In genomic region chr15:77149551-77149950, GRCm38 (mm10) we compare ENCODE assay signal across 10 mouse cellular contexts.
A peak's percentile ranks its signal among the peaks of the same experiment; 100 is the strongest.
DNase-seq lines count a peak whose midpoint lies in the region; ATAC-seq and TF ChIP-seq lines count a peak whose summit lies in the region.
"Had no signal": no experiment of that assay in that cellular context is flagged by ENCODE, and none has a peak within 500 bp of the region (broad histone marks: within the 10 kb centered on the region; RNA-seq: fewer than 3 reads in every experiment).

No protein-coding gene starts in this region.

- H3K4me2 ChIP-seq in forebrain, embryonic 11.5 days (ENCODE audit: low read depth, low read length, severe bottlenecking): no peak overlapping the region
- H3K4me2 ChIP-seq in lung, postnatal 0 days (replicated peaks; ENCODE audit: low read depth, low read length): no peak overlapping the region
- peak overlapping the region; percentile 74 for H3K4me2 ChIP-seq in limb, embryonic 14.5 days (replicated peaks; ENCODE audit: low read depth, low read length, severe bottlenecking)
- peak overlapping the region; percentile 49 for H3K4me2 ChIP-seq in stomach, embryonic 15.5 days

- no peak for TF ChIP-seq EP300 in lung, postnatal 0 days (IDR thresholded peaks at IDR 0.05)

- no peak for ATAC-seq in forebrain, embryonic 11.5 days (replicated peaks; ENCODE audit: low FRiP score)
- ATAC-seq in lung, postnatal 0 days: no peak
- ATAC-seq in limb, embryonic 14.5 days (ENCODE audit: low FRiP score, low read depth): no peak
- no peak for ATAC-seq in stomach, embryonic 15.5 days (ENCODE audit: insufficient read depth, low FRiP score, low read depth)

- 89% methylated on average over 3 of the region's 3 CpGs for WGBS in forebrain, embryonic 10.5 days
- 83% methylated on average over 3 of the region's 3 CpGs for WGBS in forebrain, embryonic 11.5 days
- 48% methylated on average over 3 of the region's 3 CpGs for WGBS in lung, postnatal 0 days
- 57% methylated on average over 3 of the region's 3 CpGs for WGBS in limb, embryonic 14.5 days
- WGBS in stomach, embryonic 15.5 days: 45% methylated on average over 3 of the region's 3 CpGs

- TF ChIP-seq POLR2A in limb, embryonic 14.5 days (IDR thresholded peaks at IDR 0.05; ENCODE audit: borderline replicate concordance, extremely low read depth, insufficient read depth, insufficient read length): no peak

- no peak for TF ChIP-seq CTCF in lung, postnatal 0 days (IDR thresholded peaks at IDR 0.05)

- peaks cover 58% of the 10 kb centered on the region for H3K4me1 ChIP-seq in forebrain, embryonic 10.5 days
- H3K4me1 ChIP-seq in forebrain, embryonic 11.5 days (replicated peaks; ENCODE audit: control insufficient read depth, insufficient read depth, low read length): peaks cover 16% of the 10 kb centered on the region; the same call in 1 of the 2 replicates
- H3K4me1 ChIP-seq in lung, postnatal 0 days (ENCODE audit: insufficient read depth, low read depth, low read length): peaks cover 28% of the 10 kb centered on the region; the same call in 1 of the 2 replicates
- H3K4me1 ChIP-seq in limb, embryonic 14.5 days (ENCODE audit: control insufficient read depth, insufficient read depth, low read length): peaks cover 42% of the 10 kb centered on the region
- peaks cover 35% of the 10 kb centered on the region for H3K4me1 ChIP-seq in stomach, embryonic 15.5 days

- H3K4me3 ChIP-seq in forebrain, embryonic 10.5 days: no peak overlapping the region
- H3K4me3 ChIP-seq in forebrain, embryonic 11.5 days (ENCODE audit: low read depth, low read length): no peak overlapping the region
- no peak overlapping the region for H3K4me3 ChIP-seq in lung, postnatal 0 days (ENCODE audit: low read depth, low read length)
- H3K4me3 ChIP-seq in limb, embryonic 14.5 days (replicated peaks; ENCODE audit: low read length): peak overlapping the region; percentile 43; the same call in 1 of the 2 replicates
- no peak overlapping the region for H3K4me3 ChIP-seq in stomach, embryonic 15.5 days (replicated peaks)
- H3K4me3 ChIP-seq: megakaryocyte, embryonic 14.5 days had no signal

- no peaks in the 10 kb centered on the region for H3K9me3 ChIP-seq in forebrain, embryonic 10.5 days
- H3K9me3 ChIP-seq in forebrain, embryonic 11.5 days (ENCODE audit: control insufficient read depth, low read length): no peaks in the 10 kb centered on the region
- no peaks in the 10 kb centered on the region for H3K9me3 ChIP-seq in lung, postnatal 0 days (ENCODE audit: low read length)
- no peaks in the 10 kb centered on the region for H3K9me3 ChIP-seq in limb, embryonic 14.5 days (ENCODE audit: control insufficient read depth, low read length)
- H3K9me3 ChIP-seq in stomach, embryonic 15.5 days: no peaks in the 10 kb centered on the region
- H3K9me3 ChIP-seq: megakaryocyte, embryonic 14.5 days had no signal

- no peaks in the 10 kb centered on the region for H3K27me3 ChIP-seq in forebrain, embryonic 10.5 days (ENCODE audit: poor library complexity, severe bottlenecking)
- H3K27me3 ChIP-seq in forebrain, embryonic 11.5 days (ENCODE audit: control insufficient read depth, insufficient read depth, low read length): no peaks in the 10 kb centered on the region
- H3K27me3 ChIP-seq in lung, postnatal 0 days (replicated peaks; ENCODE audit: insufficient read depth, low read length): no peaks in the 10 kb centered on the region
- no peaks in the 10 kb centered on the region for H3K27me3 ChIP-seq in limb, embryonic 14.5 days (ENCODE audit: control insufficient read depth, insufficient read depth, low read length)
- H3K27me3 ChIP-seq in stomach, embryonic 15.5 days (replicated peaks): no peaks in the 10 kb centered on the region

- no peak overlapping the region for H3K9ac ChIP-seq in forebrain, embryonic 11.5 days (ENCODE audit: low read length)
- no peak overlapping the region for H3K9ac ChIP-seq in lung, postnatal 0 days (replicated peaks; ENCODE audit: low read depth)
- peak overlapping the region; percentile 53; the same call in 1 of the 2 replicates for H3K9ac ChIP-seq in limb, embryonic 14.5 days (ENCODE audit: low read depth, low read length, severe bottlenecking)
- no peak overlapping the region for H3K9ac ChIP-seq in stomach, embryonic 15.5 days

- H3K36me3 ChIP-seq in forebrain, embryonic 10.5 days (replicated peaks): 0 out of 2 replicates have a peak, but pooled peaks cover 3% of the 10 kb centered on the region
- H3K36me3 ChIP-seq in forebrain, embryonic 11.5 days (ENCODE audit: control insufficient read depth, insufficient read depth, low read length): no peaks in the 10 kb centered on the region
- no peaks in the 10 kb centered on the region for H3K36me3 ChIP-seq in lung, postnatal 0 days (ENCODE audit: insufficient read depth, low read length)
- 0 out of 2 replicates have a peak, but pooled peaks cover 3% of the 10 kb centered on the region for H3K36me3 ChIP-seq in limb, embryonic 14.5 days (ENCODE audit: control insufficient read depth, insufficient read depth, low read length)
- H3K36me3 ChIP-seq in stomach, embryonic 15.5 days: no peaks in the 10 kb centered on the region

- H3K27ac ChIP-seq in forebrain, embryonic 10.5 days: 0 out of 2 replicates have a peak overlapping the region, but pooled peaks have one; percentile 85
- no peak overlapping the region for H3K27ac ChIP-seq in forebrain, embryonic 11.5 days (ENCODE audit: low read depth, low read length)
- H3K27ac ChIP-seq in lung, postnatal 0 days (ENCODE audit: low read length): peak overlapping the region; percentile 66; the same call in 1 of the 2 replicates
- H3K27ac ChIP-seq in limb, embryonic 14.5 days (replicated peaks; ENCODE audit: low read depth, low read length): peak overlapping the region; percentile 95
- peak overlapping the region; percentile 84 for H3K27ac ChIP-seq in stomach, embryonic 15.5 days

- DNase-seq in forebrain, embryonic 10.5 days (ENCODE audit: extremely low spot score, low spot score): no peak
- DNase-seq in forebrain, embryonic 11.5 days (ENCODE audit: low spot score): no peak
- no peak for DNase-seq in lung, postnatal 0 days (ENCODE audit: low spot score)
- DNase-seq in lung, postnatal 25 days (ENCODE audit: low spot score): no peak
- no peak for DNase-seq in limb, embryonic 14.5 days (ENCODE audit: low spot score)
- no peak for DNase-seq in layer of hippocampus, postnatal 36 days
- DNase-seq in adrenal gland, adult 8-10 months: no peak
- DNase-seq: thymus, adult 18-20 months had no signal

Comparison
In these comparisons a context has a peak if more than half of its experiments do, and no peak if none do; other contexts are left out.
1. H3K4me2 ChIP-seq: peak in limb, embryonic 14.5 days (single experiment) and stomach, embryonic 15.5 days (single experiment); none in forebrain, embryonic 11.5 days (single experiment) and lung, postnatal 0 days (single experiment).